Mouse (Mus musculus) myocyte (in vitro differentiated cells): ENCODE measurements around the gene Olfr279. TPM values are rescaled to one million over a fixed set of nuclear protein-coding genes. Genes with fewer than 3 reads are reported as not detected.

ENCODE experiments used
- H3K27me3 ChIP-seq: one replicate; pipeline ENCODE4 v1.6.1; 2011; ENCODE audit not compliant: control insufficient read depth, insufficient read depth, insufficient read length
- H3K36me3 ChIP-seq: one replicate; pipeline ENCODE4 v1.6.1; 2011; ENCODE audit not compliant: control insufficient read depth, insufficient read depth
- H3K4me2 ChIP-seq: one replicate; pipeline ENCODE4 v1.6.1; 2011; ENCODE audit warnings: low read depth, control low read depth
- H3K4me3 ChIP-seq: one replicate; pipeline ENCODE4 v1.5.1; 2011; ENCODE audit warnings: mild to moderate bottlenecking, control low read depth, moderate library complexity
- H3K79me2 ChIP-seq: one replicate; pipeline ENCODE4 v1.6.1; 2011; ENCODE audit not compliant: control insufficient read depth, insufficient read depth
- H3ac ChIP-seq: one replicate; pipeline ENCODE4 v1.6.1; 2011; ENCODE audit not compliant: control insufficient read depth, insufficient read length
- CEBPB ChIP-seq: IDR thresholded peaks from 2 replicates; pipeline ENCODE4 v1.6.1; 2011; ENCODE audit warnings: mild to moderate bottlenecking, moderate library complexity; ENCODE audit not compliant: poor library complexity, insufficient read depth, severe bottlenecking
- E2F4 ChIP-seq: IDR thresholded peaks from one replicate; pipeline ENCODE4 v1.6.1; 2011; ENCODE audit warnings: mild to moderate bottlenecking, control low read depth, moderate library complexity; ENCODE audit not compliant: insufficient read depth
- MAX ChIP-seq: IDR thresholded peaks from one replicate; pipeline ENCODE4 v1.6.1; 2011; ENCODE audit warnings: low read depth, mild to moderate bottlenecking, control low read depth
- MYOD1 ChIP-seq, 3 experiments: IDR thresholded peaks; one replicate each; pipeline ENCODE4 v1.6.1; 2011; ENCODE audit warnings: control low read depth in 2 of 3, low read depth in 2 of 3, mild to moderate bottlenecking in 2 of 3, moderate library complexity in 1 of 3; ENCODE audit not compliant: insufficient read length in 2 of 3, control insufficient read depth in 1 of 3
- MYOG ChIP-seq, 3 experiments: IDR thresholded peaks; one replicate each; pipeline ENCODE4 v1.6.1; 2011; ENCODE audit warnings: control low read depth in 2 of 3, low read depth in 2 of 3, mild to moderate bottlenecking in 2 of 3; ENCODE audit not compliant: insufficient read length in 2 of 3, control insufficient read depth in 1 of 3, insufficient read depth in 1 of 3
- POLR2A ChIP-seq: IDR thresholded peaks from one replicate; pipeline ENCODE4 v1.6.1; 2011; ENCODE audit warnings: low read depth, mild to moderate bottlenecking, control low read depth, moderate library complexity; ENCODE audit not compliant: insufficient read length
- POLR2AphosphoS2 ChIP-seq: IDR thresholded peaks from one replicate; pipeline ENCODE4 v1.6.1; 2011; ENCODE audit warnings: low read depth, control low read depth; ENCODE audit not compliant: insufficient read length
- REST ChIP-seq: IDR thresholded peaks from one replicate; pipeline ENCODE4 v1.6.1; 2011; ENCODE audit warnings: mild to moderate bottlenecking, control low read depth, moderate library complexity; ENCODE audit not compliant: insufficient read depth, insufficient read length
- SRF ChIP-seq: IDR thresholded peaks from one replicate; pipeline ENCODE4 v1.6.1; 2011; ENCODE audit warnings: low read depth; ENCODE audit not compliant: control insufficient read depth, insufficient read length
- TCF12 ChIP-seq: IDR thresholded peaks from one replicate; pipeline ENCODE4 v1.6.1; 2011; ENCODE audit warnings: mild to moderate bottlenecking, control low read depth; ENCODE audit not compliant: poor library complexity, insufficient read depth, severe bottlenecking
- TCF3 ChIP-seq: IDR thresholded peaks from one replicate; pipeline ENCODE4 v1.6.1; 2011; ENCODE audit warnings: low read depth, control low read depth; ENCODE audit not compliant: insufficient read length
- USF1 ChIP-seq: IDR thresholded peaks from one replicate; pipeline ENCODE4 v1.6.1; 2011; ENCODE audit warnings: low read depth, mild to moderate bottlenecking, control low read depth, moderate library complexity
- polyA plus RNA-seq: library from polyadenylated mRNA; unstranded; fragments of >200 nt; fragmentation: generic; extraction: Trizol; gene quantifications from one replicate; pipeline ENCODE4 v1.2.1, GENCODE M21; 2012; ENCODE audit warnings: missing spikeins

The Olfr279 gene
- polyA plus RNA-seq, 1 experiment = not detected

DNA sequence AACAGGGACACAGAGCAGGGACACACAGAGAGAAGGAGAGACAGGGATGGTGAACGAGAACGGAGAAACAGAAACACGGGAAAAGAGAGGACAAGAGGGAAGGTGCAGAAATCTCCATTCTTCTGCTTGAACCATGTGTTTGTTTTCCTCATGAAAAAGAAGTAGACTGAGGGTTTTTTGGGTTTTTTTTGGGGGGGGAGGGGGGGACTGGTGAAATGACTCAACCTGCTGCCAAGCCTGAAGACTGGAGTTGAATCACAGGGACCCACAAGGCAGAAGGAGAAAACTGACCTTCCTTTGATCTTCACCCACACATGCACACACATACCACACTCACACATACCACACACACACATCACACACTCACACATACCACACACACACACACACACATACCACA lies 11.1 kb downstream of the Olfr279 start:
- no peaks in the 10 kb centered on the region for H3K27me3 ChIP-seq
- no peak overlapping the region for H3K4me3 ChIP-seq
- H3ac ChIP-seq = no peak overlapping the region
- no peaks in the 10 kb centered on the region for H3K36me3 ChIP-seq
- TF ChIP-seq MYOG (IDR thresholded peaks at IDR 0.05; ENCODE audit: control insufficient read depth in 1 of 3, insufficient read depth in 1 of 3, insufficient read length in 2 of 3, low read depth in 2 of 3) = no peak
- TF ChIP-seq REST = no peak
- no peak for TF ChIP-seq SRF
- TF ChIP-seq POLR2AphosphoS2 = no peak
- no peak overlapping the region for H3K4me2 ChIP-seq
- no peaks in the 10 kb centered on the region for H3K79me2 ChIP-seq

GRCm38 (mm10) chr15:98504514-98504913 lies 12.3 kb downstream of the Olfr279 start:
- Histone ChIP-seq H3K36me3 (no peaks in the 10 kb centered on the region), H3ac (no peak overlapping the region), H3K4me3 (no peak overlapping the region), H3K79me2 (no peaks in the 10 kb centered on the region), H3K4me2 (no peak overlapping the region), H3K27me3 (no peaks in the 10 kb centered on the region)
- TF ChIP-seq TCF12 (no peak), MYOD1 (IDR thresholded peaks at IDR 0.05; ENCODE audit: control insufficient read depth in 1 of 3, insufficient read length in 2 of 3, low read depth in 2 of 3) (no peak)

GRCm38 (mm10) chr15:98506253-98506957 lies 14.2 kb downstream of the Olfr279 start:
- Histone ChIP-seq H3K27me3 (no peaks in the 10 kb centered on the region), H3K79me2 (no peaks in the 10 kb centered on the region), H3K36me3 (no peaks in the 10 kb centered on the region), H3K4me2 (no peak overlapping the region), H3ac (no peak overlapping the region), H3K4me3 (no peak overlapping the region)
- TF ChIP-seq POLR2AphosphoS2 (no peak), SRF (no peak), POLR2A (no peak), MYOG (IDR thresholded peaks at IDR 0.05; ENCODE audit: control insufficient read depth in 1 of 3, insufficient read depth in 1 of 3, insufficient read length in 2 of 3, low read depth in 2 of 3) (no peak), USF1 (no peak), E2F4 (no peak), MAX (no peak), TCF12 (no peak), CEBPB (no peak), MYOD1 (IDR thresholded peaks at IDR 0.05; ENCODE audit: control insufficient read depth in 1 of 3, insufficient read length in 2 of 3, low read depth in 2 of 3) (no peak), REST (no peak)

GRCm38 (mm10) chr15:98507321-98507720 lies 15.1 kb downstream of the Olfr279 start:
- Histone ChIP-seq H3K79me2 (no peaks in the 10 kb centered on the region), H3K27me3 (no peaks in the 10 kb centered on the region), H3K36me3 (no peaks in the 10 kb centered on the region), H3ac (no peak overlapping the region), H3K4me2 (no peak overlapping the region), H3K4me3 (no peak overlapping the region)
- no peak for TF ChIP-seq CEBPB

DNA sequence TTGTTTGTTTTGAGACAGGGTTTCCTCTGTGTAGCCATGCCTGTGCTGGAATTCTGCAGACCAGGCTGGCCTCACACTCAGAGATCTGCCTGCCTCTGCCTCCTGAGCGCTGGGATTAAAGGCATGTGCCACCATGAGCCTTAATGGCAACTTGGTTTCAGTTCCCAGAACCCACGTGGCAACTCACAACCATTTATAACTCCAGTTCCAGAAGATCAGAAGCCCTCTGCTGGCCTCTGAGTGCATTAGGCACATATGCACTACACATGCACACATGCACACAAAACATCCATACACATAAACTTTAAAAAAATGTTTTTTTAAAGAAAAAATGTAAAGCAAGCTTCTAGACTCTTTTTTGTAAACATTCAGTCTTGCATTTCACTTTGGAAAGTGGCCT lies 17.2 kb downstream of the Olfr279 start:
- Histone ChIP-seq H3K27me3 (no peaks in the 10 kb centered on the region), H3K4me2 (no peak overlapping the region), H3K4me3 (no peak overlapping the region), H3ac (no peak overlapping the region), H3K79me2 (no peaks in the 10 kb centered on the region), H3K36me3 (no peaks in the 10 kb centered on the region)
- TF ChIP-seq E2F4 (no peak), TCF3 (no peak), POLR2A (no peak), MYOG (IDR thresholded peaks at IDR 0.05; ENCODE audit: control insufficient read depth in 1 of 3, insufficient read depth in 1 of 3, insufficient read length in 2 of 3, low read depth in 2 of 3) (no peak), CEBPB (no peak)
